Mouse (Mus musculus) forebrain, postnatal 0 days (tissue): Measurements from ENCODE around the gene Gba2. TPM values are rescaled to one million over a fixed set of nuclear protein-coding genes. Genes with fewer than 3 reads are reported as not detected.

Experiments
- ATAC-seq: fragments of 200-750 bp; cut with Nextera tagmentation; 2 replicates; pipeline ENCODE4 v1.8.0; 2017; ENCODE audit warnings: mild to moderate bottlenecking, moderate library complexity
- DNase-seq: peaks from one replicate; pipeline ENCODE4 v3.0.0-alpha.2; 2015
- H3K27ac ChIP-seq: fragments of 300-500 bp; sonication (generic); 2 replicates; pipeline ENCODE4 v1.5.1; 2014; ENCODE audit warnings: low read depth, mild to moderate bottlenecking, antibody characterized with exemption, low read length, moderate library complexity, mixed read lengths
- H3K27me3 ChIP-seq: fragments of 300-500 bp; sonication (generic); 2 replicates; pipeline ENCODE4 v1.6.1; 2014; ENCODE audit warnings: mild to moderate bottlenecking, low read length, mixed read lengths; ENCODE audit not compliant: insufficient read depth
- H3K36me3 ChIP-seq: fragments of 300-500 bp; sonication (generic); 2 replicates; pipeline ENCODE4 v1.6.1; 2014; ENCODE audit warnings: mild to moderate bottlenecking, moderate library complexity; ENCODE audit not compliant: insufficient read depth
- H3K4me1 ChIP-seq: fragments of 300-500 bp; sonication (generic); 2 replicates; pipeline ENCODE4 v1.6.1; 2014; ENCODE audit warnings: antibody characterized with exemption; ENCODE audit not compliant: insufficient read depth
- H3K4me2 ChIP-seq: fragments of 300-500 bp; sonication (generic); 2 replicates; pipeline ENCODE4 v1.6.1; 2014; ENCODE audit warnings: low read depth, mild to moderate bottlenecking, moderate library complexity
- H3K4me3 ChIP-seq: fragments of 300-500 bp; sonication (generic); 2 replicates; pipeline ENCODE4 v1.5.1; 2014; ENCODE audit warnings: low read depth, low read length, mixed read lengths
- H3K9ac ChIP-seq: fragments of 300-500 bp; sonication (generic); 2 replicates; pipeline ENCODE4 v1.6.1; 2014; ENCODE audit warnings: mild to moderate bottlenecking
- H3K9me3 ChIP-seq: fragments of 300-500 bp; sonication (generic); 2 replicates; pipeline ENCODE4 v1.6.1; 2016; ENCODE audit warnings: low read length
- CTCF ChIP-seq: sonication (generic); IDR thresholded peaks from 2 replicates; pipeline ENCODE4 v1.5.1; 2016; ENCODE audit warnings: antibody characterized with exemption, control low read depth, low read depth
- WGBS: fragments of 180-500 bp; shearing (Covaris S2); extraction: QIAGEN DNeasy Blood & Tissue Kit; methylation state at CpG from one replicate; pipeline ENCODE4 v1.1.7; 2014; 5-methylcytosine and 5-hydroxymethylcytosine counted together
- polyA plus RNA-seq: library from polyadenylated mRNA; unstranded; fragments of >200 nt; fragmentation: Nextera tagmentation; extraction: Ambion mirVana; gene quantifications from 2 replicates; pipeline ENCODE4 v1.2.1, GENCODE M21; 2015
- total RNA-seq: library from RNA; depleted of rRNA; stranded (reverse); fragments of >200 nt; gene quantifications from 2 replicates; pipeline ENCODE4 v1.2.3, GENCODE M21; 2014

Gba2 gene
- total and polyA plus RNA-seq, 2 experiments from 2014 or later: 31.6 to 45.4 TPM

DNA sequence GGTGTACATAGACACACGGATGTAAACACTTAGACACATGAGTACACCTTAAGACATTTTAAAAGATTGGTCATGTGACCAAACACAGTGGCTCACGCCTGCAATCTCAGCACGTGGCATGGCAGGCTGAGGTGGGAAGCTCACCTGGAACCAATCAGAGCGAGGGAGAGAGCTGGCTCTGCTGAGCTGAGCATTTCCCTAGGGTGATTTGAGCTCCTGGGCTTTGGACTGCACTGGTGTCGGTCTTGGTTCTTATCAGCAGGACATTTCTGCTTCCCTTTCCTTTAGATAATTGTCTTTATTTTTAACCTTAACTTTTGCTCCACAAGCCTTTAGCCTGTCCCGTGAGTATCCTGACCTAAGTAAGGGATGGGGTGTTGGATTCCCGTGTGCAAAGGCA is 9.0 kb upstream of the Gba2 start:
- Histone ChIP-seq H3K27me3 (no peaks in the 10 kb centered on the region), H3K27ac (no peak overlapping the region), H3K9ac (no peak overlapping the region), H3K9me3 (no peaks in the 10 kb centered on the region), H3K36me3 (peaks cover 18% of the 10 kb centered on the region), H3K4me1 (no peaks in the 10 kb centered on the region), H3K4me2 (no peak overlapping the region), H3K4me3 (no peak overlapping the region)
- no peak for TF ChIP-seq CTCF
- ATAC-seq (no peak), DNase-seq (no peak)
- WGBS: 65% methylated on average over 7 of the region's 7 CpGs

DNA sequence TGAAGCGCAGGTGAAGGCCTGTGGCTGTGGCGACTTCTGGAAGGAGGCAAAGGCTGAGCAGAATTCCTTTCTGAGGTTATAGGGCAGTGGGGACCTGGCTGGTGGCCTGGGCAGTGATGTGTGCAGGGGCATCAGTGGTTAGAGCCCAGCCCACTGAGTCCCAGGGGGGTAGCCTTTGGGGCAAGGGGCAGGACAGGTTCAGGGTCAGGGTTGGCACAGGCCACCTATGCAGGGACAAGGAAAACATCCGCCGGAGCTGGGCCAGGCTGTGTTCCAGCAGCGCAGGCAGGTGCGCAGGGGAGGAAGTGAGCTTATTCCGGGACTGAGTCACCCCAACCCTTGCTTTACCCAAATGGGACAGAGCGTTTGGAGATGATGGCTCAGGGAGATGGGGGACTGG is 7.7 kb upstream of the Gba2 start:
- Histone ChIP-seq H3K27me3 (no peaks in the 10 kb centered on the region), H3K9me3 (no peaks in the 10 kb centered on the region), H3K4me1 (no peaks in the 10 kb centered on the region), H3K36me3 (peaks cover 31% of the 10 kb centered on the region), H3K9ac (no peak overlapping the region), H3K4me3 (no peak overlapping the region), H3K27ac (no peak overlapping the region), H3K4me2 (no peak overlapping the region)
- DNase-seq (no peak), ATAC-seq (no peak)
- TF ChIP-seq CTCF: no peak
- WGBS: 67% methylated on average over 8 of the region's 8 CpGs

DNA sequence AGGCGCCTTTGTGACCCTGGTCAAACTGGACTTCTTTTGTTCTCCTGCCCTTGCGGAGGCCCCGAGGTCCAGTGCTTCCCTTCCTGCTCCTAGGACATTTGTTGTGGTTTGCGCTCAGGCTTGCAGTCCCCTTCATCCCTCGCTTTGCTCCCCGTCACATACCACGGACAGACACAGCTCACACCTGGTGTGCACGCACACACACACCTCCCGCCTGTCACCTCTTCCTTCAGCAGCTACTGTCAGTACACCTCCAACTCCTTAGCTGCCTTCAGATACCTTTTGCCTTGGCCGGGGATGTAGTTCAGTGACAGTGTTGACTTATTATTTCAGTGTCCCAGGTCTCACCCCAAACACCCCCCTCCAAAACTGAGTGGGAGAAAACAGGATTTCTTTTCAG is 7.0 kb upstream of the Gba2 start:
- no peak for ATAC-seq

DNA sequence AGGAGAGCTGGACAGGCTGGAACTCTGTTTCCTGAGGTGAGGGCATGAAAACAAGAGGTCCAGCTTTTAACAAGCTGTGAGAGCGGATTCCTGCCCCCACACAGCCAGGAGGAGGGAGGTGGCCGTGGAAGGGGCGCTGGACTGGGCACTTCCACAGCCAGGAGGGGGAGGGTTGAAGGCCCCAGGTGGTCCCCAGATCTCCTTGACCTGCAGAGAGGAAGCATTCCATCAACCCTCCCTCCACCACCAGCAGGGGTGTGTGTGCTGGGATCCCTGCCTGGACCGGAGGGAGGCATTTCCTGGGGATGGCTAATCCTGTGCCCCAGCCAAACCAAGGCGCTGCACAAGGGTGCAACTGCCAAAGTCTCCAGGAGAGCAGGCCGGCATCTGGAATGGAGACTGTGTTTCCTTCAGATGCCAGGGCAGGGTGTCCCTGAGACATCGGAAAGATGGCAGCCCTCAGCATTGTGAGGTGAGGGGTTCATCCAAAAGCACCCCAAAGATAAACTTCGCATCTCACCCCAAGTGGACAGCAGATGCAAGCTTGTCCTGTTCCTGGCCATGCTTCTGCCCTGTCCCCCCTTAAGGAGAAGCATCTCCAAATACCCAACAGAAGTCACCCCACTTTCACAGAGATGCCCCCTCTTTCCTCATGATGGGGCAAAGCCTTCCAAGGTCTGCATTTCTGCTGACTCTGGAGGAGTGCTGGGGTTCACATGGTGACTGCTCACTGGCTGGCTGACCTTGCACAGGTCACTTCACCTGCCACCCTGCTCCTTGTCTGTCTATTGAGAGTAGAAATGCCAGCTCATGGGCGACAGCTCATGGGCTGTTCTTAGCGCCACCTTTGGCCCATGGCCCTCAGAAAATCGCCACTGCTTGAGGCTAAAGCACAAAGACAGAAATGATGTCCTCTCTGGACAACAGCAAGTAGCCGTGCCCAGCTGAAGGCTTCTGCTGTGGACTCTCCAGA is 6.1 kb upstream of the Gba2 start, which contains the start of gene Msmp:
TSS of gene Msmp (minus strand) at position 51 of the 973 bp plus-strand sequence.
- 0 out of 2 replicates have a peak, but pooled peaks have one; percentile 10 for ATAC-seq
- H3K9me3 ChIP-seq: no peaks in the 10 kb centered on the region
- H3K4me3 ChIP-seq: no peak within 1 kb of the TSS
- peaks cover 2% of the 10 kb centered on the region for H3K4me1 ChIP-seq
- no peak for DNase-seq
- H3K27me3 ChIP-seq: no peaks in the 10 kb centered on the region
- 67% methylated on average over 12 of the region's 12 CpGs for WGBS
- no peak within 1 kb of the TSS for H3K9ac ChIP-seq
- no peak for TF ChIP-seq CTCF
- H3K36me3 ChIP-seq: peaks cover 42% of the 10 kb centered on the region
- no peak within 1 kb of the TSS for H3K27ac ChIP-seq
- no peak within 1 kb of the TSS for H3K4me2 ChIP-seq

More for the DNA sequence above, 7.0 kb upstream of the Gba2 start:
- no peak for DNase-seq
- Histone ChIP-seq H3K36me3 (peaks cover 38% of the 10 kb centered on the region), H3K27ac (no peak overlapping the region), H3K4me3 (no peak overlapping the region), H3K9me3 (no peaks in the 10 kb centered on the region), H3K4me1 (no peaks in the 10 kb centered on the region), H3K27me3 (no peaks in the 10 kb centered on the region), H3K4me2 (no peak overlapping the region), H3K9ac (no peak overlapping the region)
- TF ChIP-seq CTCF: no peak
- 70% methylated on average over 9 of the region's 10 CpGs for WGBS

DNA sequence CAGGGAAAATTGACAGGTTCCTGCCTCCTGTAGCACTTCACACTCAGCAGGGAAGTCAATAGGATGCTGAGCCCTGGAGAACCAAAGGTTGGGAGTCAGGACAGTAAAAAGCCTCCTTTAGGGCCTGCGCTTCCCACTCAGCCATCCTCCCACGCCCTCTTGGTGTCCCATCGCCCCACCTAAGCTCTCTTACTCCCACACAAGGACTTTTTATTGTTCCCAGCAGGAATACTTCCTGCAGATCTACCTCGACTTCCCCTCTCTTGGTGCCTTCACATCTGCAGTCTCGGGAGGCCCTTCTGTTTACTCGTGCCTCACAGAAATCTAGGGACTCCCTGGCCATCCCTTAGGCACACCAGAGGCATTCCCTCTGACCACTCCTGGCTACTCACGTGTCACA is 4.7 kb upstream of the Gba2 start:
- Histone ChIP-seq H3K4me2 (no peak overlapping the region), H3K9ac (no peak overlapping the region), H3K36me3 (peaks cover 42% of the 10 kb centered on the region), H3K4me1 (peaks cover 6% of the 10 kb centered on the region), H3K4me3 (no peak overlapping the region), H3K9me3 (no peaks in the 10 kb centered on the region), H3K27me3 (no peaks in the 10 kb centered on the region), H3K27ac (no peak overlapping the region)
- ATAC-seq: no peak
- no peak for DNase-seq
- WGBS: 82% methylated on average over 7 of the region's 7 CpGs
- no peak for TF ChIP-seq CTCF

DNA sequence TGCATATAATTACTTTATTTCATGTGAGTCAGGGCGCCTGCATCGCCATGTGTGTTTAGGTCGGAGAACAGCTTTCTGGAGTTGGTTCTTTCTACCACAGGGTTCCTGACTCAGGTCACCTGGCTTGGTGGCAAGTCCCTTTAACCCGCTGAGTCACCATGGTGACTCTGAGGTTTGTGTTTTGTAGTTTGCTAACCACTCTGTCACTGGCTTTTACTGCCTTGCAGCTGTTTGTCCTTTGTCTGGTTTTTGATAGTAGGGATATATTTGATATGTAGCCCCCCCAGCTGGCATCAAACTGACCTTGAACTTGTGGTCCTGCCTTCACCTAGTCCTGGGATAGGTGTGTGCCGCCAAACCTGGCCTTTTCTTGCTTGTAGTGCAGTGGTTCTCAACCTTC is 3.6 kb upstream of the Gba2 start:
- ATAC-seq: no peak
- TF ChIP-seq CTCF: no peak
- Histone ChIP-seq H3K4me1 (peaks cover 11% of the 10 kb centered on the region), H3K9me3 (no peaks in the 10 kb centered on the region), H3K27ac (no peak overlapping the region), H3K9ac (no peak overlapping the region), H3K4me2 (no peak overlapping the region), H3K36me3 (peaks cover 42% of the 10 kb centered on the region), H3K27me3 (no peaks in the 10 kb centered on the region), H3K4me3 (no peak overlapping the region)
- WGBS: 94% methylated on average over 5 of the region's 5 CpGs
- DNase-seq: no peak

DNA sequence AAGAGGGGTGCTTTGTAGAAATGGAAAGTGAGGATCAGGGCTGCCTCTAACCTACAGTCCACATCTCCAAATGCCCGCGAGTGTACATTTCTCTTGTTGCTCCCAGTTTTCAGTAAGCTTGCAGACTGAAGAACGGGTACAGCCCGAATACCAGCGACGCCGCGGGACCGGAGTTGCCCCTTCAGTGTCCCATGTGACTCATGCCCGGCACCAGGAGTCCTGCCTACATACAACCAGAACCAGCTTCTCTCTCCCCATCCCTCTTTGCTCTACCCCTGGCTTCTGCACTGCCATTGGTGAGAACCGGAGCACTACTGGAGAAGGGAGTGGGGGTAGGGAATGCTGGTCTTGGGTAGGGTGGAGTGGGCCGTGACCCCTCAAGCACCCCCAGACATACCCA is 2.7 kb upstream of the Gba2 start:
- Histone ChIP-seq H3K27ac (no peak overlapping the region), H3K27me3 (no peaks in the 10 kb centered on the region), H3K9ac (no peak overlapping the region), H3K36me3 (peaks cover 42% of the 10 kb centered on the region), H3K4me3 (no peak overlapping the region), H3K4me1 (peaks cover 20% of the 10 kb centered on the region), H3K9me3 (no peaks in the 10 kb centered on the region), H3K4me2 (no peak overlapping the region)
- no peak for ATAC-seq
- TF ChIP-seq CTCF: no peak
- no peak for DNase-seq
- WGBS: 96% methylated on average over 12 of the region's 12 CpGs
